Mouse (Mus musculus) adrenal gland (tissue): ENCODE measurements around the gene Rfc1.
"Not testable (repeated sequence)": the region's sequence is repeated elsewhere in the genome, so short reads cannot be mapped to it uniquely, and the experiment has no call there.

ENCODE experiments used
- intact Hi-C: fragments of 180-260 bp; cut with DNase I; formaldehyde crosslinking; loops from one replicate; pipeline ENCODE4 v1.15.1; 2025

The Rfc1 gene

DNA sequence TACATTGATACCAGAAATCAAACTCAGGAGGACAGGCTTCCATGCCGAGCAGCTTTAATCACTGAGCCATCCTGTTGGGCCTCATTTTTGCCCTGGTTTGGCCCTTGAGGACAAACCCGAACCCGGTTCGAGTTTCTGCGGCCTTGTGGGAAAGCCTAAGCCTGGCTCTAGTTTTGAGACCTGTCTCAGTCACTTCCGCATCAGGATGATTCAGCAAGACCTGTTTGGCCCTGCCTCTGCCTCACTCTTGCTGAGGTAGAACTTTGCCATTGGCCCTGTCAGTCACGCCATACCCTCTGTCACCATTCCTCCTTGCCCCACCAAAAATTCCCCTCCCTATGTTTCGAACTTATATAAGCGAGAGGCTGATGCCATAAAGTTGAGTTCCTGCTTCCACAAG is 35.3 kb downstream of the Rfc1 start:
- intact Hi-C loops, result no loop called here

DNA sequence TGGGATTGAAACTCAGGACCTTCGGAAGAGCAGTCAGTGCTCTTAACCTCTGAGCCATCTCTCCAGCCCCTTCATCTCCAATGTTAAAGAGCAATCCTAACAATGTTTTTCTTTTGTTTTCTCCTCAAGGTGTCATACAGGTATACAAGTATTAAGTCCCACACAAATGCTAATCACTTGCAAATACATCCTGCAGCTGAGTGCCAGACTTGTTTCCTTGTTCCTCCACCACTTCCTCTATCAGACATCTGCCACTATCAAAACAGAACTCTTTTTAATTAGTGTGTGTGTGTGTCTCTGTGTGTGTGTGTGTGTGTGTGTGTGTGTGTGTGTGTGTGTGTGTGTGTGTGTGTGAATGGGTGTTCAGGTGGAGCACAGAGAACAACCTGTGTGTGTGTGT is 35.8 kb downstream of the Rfc1 start:
- intact Hi-C loops, result loop anchor here (10.0 kb wide), 1 partner anchor 85 kb away; no protein-coding TSS in a partner anchor

DNA sequence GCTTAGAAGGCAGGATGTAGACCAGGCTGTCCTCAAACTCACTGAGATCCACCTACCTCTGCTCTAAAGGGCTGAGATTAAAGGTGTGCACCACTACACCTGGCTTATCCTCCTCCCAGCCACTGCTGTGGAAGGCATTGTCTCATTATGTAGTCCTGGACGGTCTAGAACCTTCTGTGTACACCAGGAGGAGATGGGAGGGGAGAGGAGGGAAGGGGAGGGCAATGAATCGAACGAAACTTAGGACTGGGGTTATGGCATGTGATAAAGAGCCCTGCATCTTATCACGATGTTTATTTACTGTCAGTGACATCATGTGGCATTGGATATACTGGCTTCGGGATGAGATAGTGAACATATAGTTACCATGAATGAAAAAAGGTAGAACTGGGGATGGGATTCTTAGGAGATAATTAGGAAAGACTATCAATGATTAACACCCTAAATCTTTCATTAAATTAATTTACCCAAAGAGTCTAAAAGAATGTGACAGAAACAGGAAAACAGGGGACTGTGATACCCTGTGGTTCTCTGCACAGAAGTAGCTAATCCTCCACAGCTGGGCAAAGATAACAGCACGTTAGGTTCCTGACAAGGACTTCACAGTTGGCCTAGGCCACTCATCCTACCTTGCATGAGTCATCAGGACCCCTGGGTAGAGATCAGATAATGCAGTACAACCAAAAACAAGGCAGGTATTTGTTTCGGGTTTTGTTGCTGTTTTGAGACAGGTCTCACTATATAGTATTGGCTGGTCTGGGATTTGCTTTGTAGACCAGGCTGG is 37.1 kb downstream of the Rfc1 start:
- intact Hi-C loops, result loop anchor here (10.0 kb wide), 1 partner anchor 86 kb away; no protein-coding TSS in a partner anchor

DNA sequence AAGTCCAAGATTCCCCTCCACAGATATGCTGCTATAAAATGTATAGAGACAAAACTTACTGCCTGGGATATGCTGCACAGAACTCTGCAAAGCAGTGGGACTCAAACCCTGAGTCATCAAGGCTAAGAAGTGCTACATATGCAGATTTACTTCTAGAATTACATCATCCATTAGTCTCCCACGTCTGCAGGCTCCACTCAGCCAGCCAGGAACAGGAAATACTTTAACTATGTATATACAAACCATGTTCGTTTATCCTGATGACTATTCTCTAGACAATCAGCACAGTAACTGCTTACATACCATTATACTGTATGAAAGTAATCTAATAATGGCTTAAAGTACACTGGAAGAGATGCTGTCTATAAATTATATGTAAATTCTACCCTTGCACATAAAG is 41.2 kb downstream of the Rfc1 start:
- intact Hi-C loops, result loop anchor here (10.0 kb wide), 1 partner anchor 91 kb away; no protein-coding TSS in a partner anchor

DNA sequence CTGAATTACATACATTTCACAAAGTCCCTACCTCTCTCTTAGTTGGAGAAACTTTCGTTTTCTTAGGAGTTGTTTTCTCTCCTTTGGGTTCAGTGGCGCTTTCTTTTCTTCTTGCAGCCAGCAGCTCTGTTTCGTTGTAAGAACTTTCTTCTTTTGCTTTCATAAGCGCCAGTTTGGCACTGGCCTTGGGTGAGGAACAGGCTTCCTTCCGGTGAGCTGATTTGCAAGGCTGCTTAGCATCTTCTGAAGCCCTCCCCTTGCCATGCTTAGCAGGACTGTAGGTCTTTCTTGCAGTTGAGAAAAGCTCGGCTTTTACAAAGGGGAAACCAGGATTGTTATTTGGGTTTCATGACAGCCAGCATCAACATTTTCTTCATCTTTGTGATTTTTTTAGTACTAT is 41.8 kb downstream of the Rfc1 start:
- intact Hi-C loops, result loop anchor here (10.0 kb wide), 1 partner anchor 91 kb away; no protein-coding TSS in a partner anchor

DNA sequence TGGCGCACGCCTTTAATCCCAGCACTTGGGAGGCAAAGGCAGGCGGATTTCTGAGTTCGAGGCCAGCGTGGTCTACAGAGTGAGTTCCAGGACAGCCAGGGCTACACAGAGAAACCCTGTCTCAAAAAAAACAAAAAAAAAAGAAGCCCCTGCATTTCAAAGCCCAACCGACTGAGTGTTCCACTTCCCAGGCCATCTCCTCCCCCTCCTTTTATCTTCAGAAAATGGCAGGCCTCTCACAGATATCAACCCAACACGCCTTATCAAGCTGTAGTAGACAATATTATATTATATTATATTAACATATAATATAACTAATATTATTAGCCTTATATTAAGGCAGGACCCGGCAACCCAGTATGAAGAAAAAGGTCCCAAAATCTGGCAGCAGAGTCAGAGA is 46.5 kb downstream of the Rfc1 start:
- intact Hi-C loops, result not testable (repeated sequence)

DNA sequence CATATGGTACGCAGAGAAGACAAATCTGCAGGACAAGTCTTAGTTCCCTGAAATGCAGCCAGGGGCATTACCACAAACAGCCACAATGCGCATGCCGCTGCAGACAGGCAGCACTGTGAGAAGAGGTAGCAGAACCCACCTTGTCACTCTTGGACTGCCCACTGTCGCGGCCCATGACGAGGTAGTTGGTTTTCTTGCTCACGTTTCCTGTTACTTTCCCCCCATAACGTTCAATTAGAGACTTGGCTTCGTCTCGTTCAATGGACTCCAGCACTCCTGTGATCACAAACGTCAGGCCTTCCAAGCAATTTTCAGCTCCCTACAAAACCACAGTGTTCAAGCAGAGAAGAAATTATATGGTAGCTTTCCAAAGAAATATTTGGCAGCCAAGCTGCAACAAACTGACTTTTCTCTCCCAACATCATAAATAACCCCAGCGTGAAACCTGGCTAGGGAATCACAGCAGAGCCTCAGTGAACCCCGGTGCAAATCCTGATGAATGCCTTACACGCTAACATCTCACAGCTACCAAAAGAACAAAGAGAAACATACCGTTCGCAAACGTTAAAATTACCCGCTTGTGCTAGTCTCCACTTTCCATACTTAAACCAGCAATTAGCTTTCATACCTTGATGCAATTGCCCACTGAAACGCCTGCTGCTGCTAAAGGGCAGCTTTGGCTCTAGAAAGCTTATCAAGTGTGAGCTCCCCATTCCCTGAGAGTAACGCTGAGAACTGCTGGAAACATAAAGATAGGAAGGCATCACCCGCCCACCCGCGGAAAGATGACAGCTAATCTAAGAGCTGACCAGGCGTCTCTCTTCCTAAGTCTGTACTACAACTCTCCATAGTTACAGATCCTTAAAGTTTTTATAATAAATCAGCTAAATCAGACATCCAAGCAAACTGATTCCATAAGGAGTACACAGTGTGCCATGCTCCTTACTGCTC is 47.4 kb downstream of the Rfc1 start:
- intact Hi-C loops, result no loop called here

DNA sequence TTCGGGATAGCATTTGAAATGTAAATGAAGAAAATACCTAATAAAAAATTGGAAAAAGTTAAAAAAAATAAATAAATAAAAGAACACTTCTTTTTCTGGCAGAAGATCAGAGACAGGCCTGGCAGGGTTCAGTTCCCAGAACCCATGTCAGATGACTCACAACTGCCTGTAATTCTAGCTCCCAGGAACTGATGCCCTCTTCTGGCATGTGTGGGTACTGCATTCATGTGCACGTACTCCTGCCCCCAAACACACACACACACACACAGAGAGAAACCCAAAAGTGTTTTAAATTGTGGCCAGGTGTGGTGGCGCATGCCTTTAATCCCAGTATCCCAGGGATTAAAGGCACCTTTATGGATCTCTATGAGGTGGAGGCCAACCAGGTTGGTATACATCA is 51.3 kb downstream of the Rfc1 start:
- intact Hi-C loops, result no loop called here

DNA sequence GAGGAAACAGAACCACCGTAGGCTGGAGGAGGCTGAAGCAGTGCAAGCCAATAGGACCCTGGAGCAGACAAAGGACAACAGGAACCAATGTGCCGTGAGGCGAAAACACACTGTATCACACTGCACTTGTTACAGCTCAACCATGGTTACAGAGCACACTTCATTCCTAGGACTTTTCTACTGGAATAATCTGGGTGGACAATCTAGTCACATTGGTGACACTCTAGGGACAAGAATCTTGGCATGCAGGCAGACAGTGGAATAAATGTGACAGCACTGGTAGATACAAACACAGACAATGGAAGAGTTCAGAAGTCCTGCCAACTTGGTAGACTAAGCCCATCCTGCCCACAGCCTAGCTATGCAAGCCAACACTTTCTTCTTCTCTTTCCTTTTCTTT is 54.3 kb downstream of the Rfc1 start:
- intact Hi-C loops, result no loop called here

DNA sequence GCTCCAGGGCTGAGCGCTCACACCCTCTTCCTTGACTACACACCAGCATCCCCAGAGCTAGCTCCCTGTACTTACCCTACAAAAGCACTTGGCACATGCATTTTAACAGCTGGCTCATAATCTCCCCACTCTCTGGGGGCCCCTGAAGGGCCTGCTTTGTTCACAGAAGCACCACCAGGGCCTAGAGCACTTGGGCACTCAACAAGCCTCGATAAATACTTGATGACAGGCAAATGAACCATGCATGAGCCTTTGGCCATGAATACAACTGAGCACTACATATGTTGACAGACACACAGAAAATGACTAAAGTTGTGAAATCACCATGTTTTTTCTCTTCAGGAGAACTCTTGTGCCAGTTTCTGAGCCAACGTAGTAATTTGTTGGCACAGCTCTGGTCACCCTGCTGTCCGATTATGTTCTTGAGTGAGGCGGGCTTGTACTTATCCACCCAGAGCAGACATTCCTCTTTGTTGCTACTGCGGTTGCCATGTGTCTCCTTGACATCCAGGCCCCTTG is 56.3 kb downstream of the Rfc1 start:
- intact Hi-C loops, result no loop called here

DNA sequence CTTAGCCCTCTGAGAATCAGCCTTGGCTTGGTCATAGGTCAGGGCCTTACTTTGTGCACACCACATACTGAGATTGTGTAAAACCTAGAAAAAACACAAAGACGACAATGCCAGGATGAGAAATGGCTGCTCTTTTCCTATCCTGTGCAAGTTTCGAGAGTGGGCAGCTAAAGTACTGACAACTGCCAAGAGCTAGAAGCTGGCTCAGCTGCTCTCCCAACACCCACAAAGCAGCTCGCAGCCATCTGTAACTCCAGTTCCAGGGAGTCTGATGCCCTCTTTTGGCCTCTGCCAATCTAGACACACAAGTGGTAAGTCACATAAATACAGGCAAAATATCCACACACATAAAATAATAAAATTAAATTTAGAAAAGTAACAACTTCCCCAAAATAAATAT is 61.5 kb downstream of the Rfc1 start:
- intact Hi-C loops, result no loop called here

DNA sequence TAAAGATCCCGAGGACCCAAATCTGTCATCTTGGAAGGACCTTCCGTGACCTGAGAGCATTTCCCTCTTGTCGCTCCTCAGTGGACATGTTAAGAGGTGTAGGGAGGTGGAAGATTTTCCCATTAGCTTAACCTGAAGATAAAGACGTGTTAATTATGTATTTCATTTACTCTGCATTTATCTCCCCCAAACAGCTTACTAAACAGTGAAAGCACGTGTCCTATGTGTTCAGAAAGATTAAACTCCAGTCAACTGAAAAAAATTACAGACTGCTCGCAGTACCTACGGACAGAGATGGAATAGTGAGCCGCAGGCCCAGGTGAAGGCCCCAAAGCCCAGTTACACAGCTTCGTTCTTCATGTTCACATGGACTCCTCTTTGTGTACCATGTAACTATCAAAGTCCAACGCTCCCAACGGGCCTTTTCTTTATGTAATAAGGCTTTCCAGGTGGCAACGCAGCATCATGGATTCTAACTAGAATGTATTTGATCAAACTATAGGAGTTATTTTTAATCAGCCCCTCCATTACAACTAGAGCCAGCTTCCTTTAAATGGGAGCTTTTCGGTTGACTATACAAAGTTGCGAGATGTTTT is 77.5 kb downstream of the Rfc1 start:
- intact Hi-C loops, result no loop called here

DNA sequence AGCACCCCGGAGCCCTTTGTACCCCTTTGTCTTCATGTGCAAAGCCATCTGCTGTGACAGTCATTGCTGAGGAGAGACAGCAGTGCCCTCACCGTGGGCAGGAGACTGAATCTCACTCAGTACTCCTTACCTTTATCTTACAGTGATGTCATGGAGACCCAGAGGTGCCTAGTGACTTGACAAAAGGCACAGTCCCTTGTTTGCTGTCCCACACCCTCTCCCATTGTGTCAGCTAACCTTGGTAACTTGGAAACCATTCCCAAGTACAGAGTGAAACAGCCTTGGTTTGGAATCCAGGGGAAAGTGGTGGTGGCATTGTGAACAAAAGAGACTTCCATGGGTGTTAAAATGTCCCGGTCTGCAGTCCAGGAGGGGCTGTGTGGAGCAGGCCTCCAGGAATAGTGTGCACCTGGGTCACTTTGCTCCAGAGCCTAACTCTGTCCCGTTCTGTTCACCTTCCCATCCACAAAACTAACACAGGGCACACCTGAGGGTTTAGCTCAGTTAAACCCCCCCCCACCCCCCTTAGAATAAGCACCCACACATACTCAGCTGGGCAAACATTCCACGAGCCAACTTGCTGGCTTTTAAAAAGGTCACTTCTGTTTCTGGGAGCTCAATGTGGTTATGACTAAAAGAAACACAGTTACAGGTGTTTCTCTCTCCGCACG is 85.2 kb downstream of the Rfc1 start:
- intact Hi-C loops, result no loop called here

DNA sequence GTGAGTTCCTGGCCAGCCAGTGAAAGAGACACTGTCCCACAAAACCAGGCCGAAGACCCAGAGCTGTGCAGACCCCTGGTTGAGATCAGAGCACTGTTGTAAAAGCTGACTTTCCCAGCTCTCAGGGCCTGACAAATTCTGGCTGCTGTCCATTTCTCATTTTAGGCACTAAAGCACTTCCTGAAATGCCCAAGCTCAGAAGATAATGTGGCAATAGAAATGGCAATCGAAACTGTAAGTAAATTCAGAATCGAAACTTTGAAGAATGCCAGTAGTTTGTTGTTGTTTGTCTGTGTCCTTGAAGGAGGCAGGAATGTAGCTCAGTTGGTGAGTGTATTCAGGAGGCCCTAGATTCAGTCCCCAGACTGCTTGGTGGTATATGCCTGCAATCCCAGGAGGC is 88.2 kb downstream of the Rfc1 start:
- intact Hi-C loops, result loop anchor here (10.0 kb wide), 2 partner anchors 242 to 362 kb away; no protein-coding TSS in a partner anchor

DNA sequence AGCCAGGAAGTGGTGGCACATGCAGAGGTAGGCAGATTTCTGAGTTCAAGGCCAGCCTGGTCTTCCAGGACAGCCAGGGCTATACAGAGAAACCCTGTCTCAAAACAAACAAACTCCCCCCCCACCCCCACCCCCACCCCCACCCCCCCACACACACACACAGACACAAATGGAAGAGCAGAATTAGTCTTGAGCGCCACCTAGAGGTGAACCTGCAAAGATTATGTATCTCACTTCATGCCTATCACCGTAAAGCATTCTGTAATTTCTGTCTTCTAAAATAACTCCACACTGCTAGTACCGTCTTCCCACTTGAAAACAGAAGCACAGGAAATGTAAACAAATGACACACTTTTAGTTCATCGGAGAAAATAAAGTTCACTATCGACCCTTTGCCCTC is 92.7 kb downstream of the Rfc1 start:
- intact Hi-C loops, result loop anchor here (10.0 kb wide), 2 partner anchors 238 to 358 kb away; no protein-coding TSS in a partner anchor

DNA sequence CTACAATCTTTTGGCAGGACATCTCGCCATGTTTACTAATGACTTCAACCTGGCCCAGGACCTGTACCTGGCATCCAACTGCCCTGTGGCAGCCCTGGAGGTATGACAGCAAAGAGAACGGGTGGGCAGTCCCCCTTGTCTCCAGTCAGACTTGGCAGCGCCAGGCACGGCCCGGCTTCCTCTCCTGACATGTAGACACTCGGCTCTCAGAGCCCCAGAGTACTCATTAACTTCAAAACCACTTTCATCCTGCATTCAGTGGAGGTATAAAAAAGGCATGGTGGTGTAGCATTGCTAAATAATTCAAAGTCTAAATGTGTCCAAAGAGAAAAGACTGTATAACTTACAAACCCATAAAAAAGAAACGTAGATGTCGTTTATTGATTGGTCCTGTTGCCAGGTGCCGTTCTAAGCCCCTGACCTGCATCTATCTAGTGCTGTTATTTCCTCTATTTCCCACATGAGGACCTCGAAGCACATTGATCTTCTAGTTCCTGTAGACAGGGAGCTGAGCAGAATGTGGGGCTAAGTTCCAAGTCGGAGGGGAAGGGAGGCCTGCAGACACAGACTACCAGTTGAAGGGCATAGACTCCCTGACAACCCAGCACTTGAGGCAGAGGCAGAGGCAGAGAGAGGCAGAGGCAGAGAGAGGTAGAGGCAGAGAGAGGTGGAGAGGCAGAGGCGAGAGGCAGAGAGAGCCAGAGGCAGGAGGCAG is 104.0 kb downstream of the Rfc1 start:
- intact Hi-C loops, result no loop called here

DNA sequence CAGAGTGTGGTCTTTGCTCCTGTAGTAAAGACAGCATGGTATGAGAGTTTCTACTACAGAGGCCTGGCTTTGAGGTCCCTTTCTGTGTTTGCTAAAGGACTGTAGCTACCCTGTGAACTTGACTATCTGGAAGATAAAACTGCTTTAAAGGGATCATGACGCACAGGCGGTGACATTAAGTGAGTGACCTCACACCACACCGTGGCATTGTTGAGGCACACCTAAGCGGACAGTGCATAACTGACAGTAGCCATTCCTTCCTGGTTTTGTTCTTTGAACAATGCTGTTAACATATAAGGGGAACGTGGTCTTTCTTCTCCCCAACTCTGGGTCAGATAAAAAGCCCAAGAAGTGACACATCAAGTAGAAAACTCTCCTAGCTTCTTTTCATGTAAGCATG is 111.4 kb downstream of the Rfc1 start:
- intact Hi-C loops, result no loop called here

DNA sequence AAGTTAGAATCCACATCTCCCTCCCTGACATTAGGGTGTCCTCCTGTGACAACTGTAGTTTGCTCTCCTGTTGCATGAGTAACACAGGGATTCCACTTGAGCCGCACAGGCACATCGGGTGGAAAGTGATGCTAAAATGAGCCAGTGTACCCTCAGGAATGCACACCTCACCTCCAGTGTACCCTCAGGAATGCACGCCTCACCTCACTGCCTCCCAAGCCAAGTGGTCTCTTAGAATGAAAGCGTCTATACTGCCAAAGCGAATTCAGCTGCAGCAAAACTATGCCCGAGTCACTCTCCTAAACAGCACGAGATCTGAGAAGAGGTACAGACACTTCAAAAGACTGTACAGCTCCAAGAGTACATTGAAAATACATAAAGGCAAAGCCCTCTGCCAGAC is 114.4 kb downstream of the Rfc1 start:
- intact Hi-C loops, result no loop called here

DNA sequence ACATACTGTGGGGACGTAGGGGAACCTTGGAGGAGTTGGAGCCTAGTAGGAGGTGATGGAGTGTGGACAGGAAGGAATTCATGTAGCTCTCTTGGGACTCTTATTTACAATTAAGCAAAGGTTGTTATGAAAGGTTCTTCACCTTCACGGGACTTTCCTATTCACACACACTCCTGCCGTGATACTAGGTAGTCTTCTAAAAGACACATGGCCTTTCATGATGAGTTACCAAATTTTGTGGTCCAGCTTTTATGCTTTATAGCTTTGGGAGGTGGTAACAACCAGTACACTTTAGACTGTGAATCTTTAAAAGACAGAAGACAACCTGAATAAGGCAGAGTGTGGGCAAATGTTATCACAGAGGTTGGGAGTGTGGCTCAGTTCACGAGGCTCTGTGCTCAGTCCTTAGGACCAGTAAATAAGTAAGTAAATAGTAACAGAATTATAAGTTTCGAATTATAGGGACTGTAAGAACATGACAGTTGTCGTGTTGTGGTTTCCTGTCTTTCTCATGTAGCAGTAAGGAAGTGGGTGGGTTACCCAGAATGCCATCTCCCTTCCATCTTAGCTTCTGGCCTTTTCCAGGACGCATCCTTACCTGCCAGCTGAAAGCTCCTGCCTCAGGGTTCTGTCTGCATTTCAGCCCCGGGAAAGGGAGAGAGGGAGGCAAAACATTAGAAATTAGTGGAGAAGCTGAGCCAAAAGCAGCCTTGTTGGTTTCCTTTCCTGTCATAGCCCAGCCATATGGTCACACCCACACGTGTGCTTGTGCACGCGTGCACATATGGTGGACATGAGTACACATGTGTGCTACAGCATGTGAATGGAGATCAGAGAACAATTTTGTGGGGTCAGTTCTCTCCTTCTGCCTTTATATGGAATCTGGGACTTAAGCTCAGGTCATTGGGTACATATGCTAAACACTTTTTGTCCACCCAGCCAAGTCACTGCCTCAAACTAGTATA is 117.9 kb downstream of the Rfc1 start:
- intact Hi-C loops, result loop anchor here (10.0 kb wide), 1 partner anchor 333 kb away; no protein-coding TSS in a partner anchor
